Mouse (Mus musculus) intestine, postnatal 0 days (tissue): ENCODE results near the gene Scamp4. TPM values are rescaled to one million over a fixed set of nuclear protein-coding genes. Genes with fewer than 3 reads are reported as not detected.
A peak's percentile ranks its signal among the peaks of the same experiment; 100 is the strongest.

Experiments
- ATAC-seq: fragments of 200-750 bp; cut with Nextera tagmentation; 2 replicates; pipeline ENCODE4 v1.8.0; 2017; ENCODE audit warnings: mild to moderate bottlenecking, moderate TSS enrichment, moderate library complexity
- H3K27ac ChIP-seq: fragments of 300-500 bp; sonication (generic); 2 replicates; pipeline ENCODE4 v1.5.1; 2014; ENCODE audit warnings: mild to moderate bottlenecking, low read depth, low read length, moderate library complexity
- H3K27me3 ChIP-seq: fragments of 300-500 bp; sonication (generic); replicated peaks from 2 replicates; pipeline ENCODE4 v1.6.1; 2014; ENCODE audit warnings: low read length, mixed read lengths; ENCODE audit not compliant: control insufficient read depth, insufficient read depth
- H3K36me3 ChIP-seq: fragments of 300-500 bp; sonication (generic); 2 replicates; pipeline ENCODE4 v1.6.1; 2014; ENCODE audit warnings: mild to moderate bottlenecking, moderate library complexity; ENCODE audit not compliant: control insufficient read depth, insufficient read depth
- H3K4me1 ChIP-seq: fragments of 300-500 bp; sonication (generic); replicated peaks from 2 replicates; pipeline ENCODE4 v1.6.1; 2014; ENCODE audit warnings: antibody characterized with exemption, low read length, mixed read lengths; ENCODE audit not compliant: control insufficient read depth, insufficient read depth
- H3K4me2 ChIP-seq: fragments of 300-500 bp; sonication (generic); replicated peaks from 2 replicates; pipeline ENCODE4 v1.6.1; 2014; ENCODE audit warnings: low read depth, mild to moderate bottlenecking, moderate library complexity
- H3K4me3 ChIP-seq: fragments of 300-500 bp; sonication (generic); 2 replicates; pipeline ENCODE4 v1.5.1; 2014; ENCODE audit warnings: low read depth, low read length
- H3K9ac ChIP-seq: fragments of 300-500 bp; sonication (generic); 2 replicates; pipeline ENCODE4 v1.6.1; 2014; ENCODE audit warnings: mild to moderate bottlenecking, low read depth, low read length
- H3K9me3 ChIP-seq: fragments of 300-500 bp; sonication (generic); 2 replicates; pipeline ENCODE4 v1.6.1; 2016; ENCODE audit warnings: mixed run types; ENCODE audit not compliant: control insufficient read depth
- CTCF ChIP-seq: sonication (generic); IDR thresholded peaks from 2 replicates; pipeline ENCODE4 v1.5.1; 2016; ENCODE audit warnings: low read depth, mild to moderate bottlenecking, control low read depth, antibody characterized with exemption, moderate library complexity
- WGBS: fragments of 180-500 bp; shearing (Covaris S2); extraction: QIAGEN DNeasy Blood & Tissue Kit; methylation state at CpG from one replicate; pipeline ENCODE4 v1.1.7; 2014; 5-methylcytosine and 5-hydroxymethylcytosine counted together
- polyA plus RNA-seq: library from polyadenylated mRNA; unstranded; fragments of >200 nt; fragmentation: Nextera tagmentation; extraction: Ambion mirVana; gene quantifications from 2 replicates; pipeline ENCODE4 v1.2.1, GENCODE M21; 2015

Scamp4 gene
- polyA plus RNA-seq, 1 experiment from 2014 or later: 88.5 TPM

- no peak; the same call in 1 of the 2 replicates for TF ChIP-seq CTCF
- 29% methylated on average over 30 of the region's 30 CpGs for WGBS
- no peak overlapping the region for H3K27ac ChIP-seq
Measured at GRCm38 (mm10) chr10:80570871-80571836, 31.5 kb upstream of the Scamp4 start.

GRCm38 (mm10) chr10:80572477-80572876, 30.2 kb upstream of the Scamp4 start:
- no peak overlapping the region for H3K4me3 ChIP-seq
- no peaks in the 10 kb centered on the region for H3K27me3 ChIP-seq
- H3K36me3 ChIP-seq: peaks cover 8% of the 10 kb centered on the region; the same call in 1 of the 2 replicates
- no peak overlapping the region for H3K9ac ChIP-seq
- 76% methylated on average over 2 of the region's 2 CpGs for WGBS
- no peak for ATAC-seq
- no peak overlapping the region for H3K4me2 ChIP-seq
- no peak for TF ChIP-seq CTCF
- H3K4me1 ChIP-seq: peaks cover 20% of the 10 kb centered on the region; the same call in 1 of the 2 replicates
- no peaks in the 10 kb centered on the region for H3K9me3 ChIP-seq
- no peak overlapping the region for H3K27ac ChIP-seq

More at GRCm38 (mm10) chr10:80570871-80571836, 31.5 kb upstream of the Scamp4 start:
- H3K27me3 ChIP-seq: no peaks in the 10 kb centered on the region
- H3K4me1 ChIP-seq: peaks cover 20% of the 10 kb centered on the region; the same call in 1 of the 2 replicates
- H3K9me3 ChIP-seq: no peaks in the 10 kb centered on the region
- H3K9ac ChIP-seq: peak overlapping the region; percentile 31; the same call in 1 of the 2 replicates
- peaks cover 8% of the 10 kb centered on the region; the same call in 1 of the 2 replicates for H3K36me3 ChIP-seq
- ATAC-seq: peak; percentile 28; the same call in 1 of the 2 replicates
- H3K4me3 ChIP-seq: no peak overlapping the region
- peak overlapping the region; percentile 27; the same call in 1 of the 2 replicates for H3K4me2 ChIP-seq

- Histone ChIP-seq H3K4me3 (no peak overlapping the region), H3K4me2 (no peak overlapping the region), H3K27ac (no peak overlapping the region), H3K27me3 (no peaks in the 10 kb centered on the region), H3K9me3 (no peaks in the 10 kb centered on the region), H3K4me1 (peaks cover 20% of the 10 kb centered on the region; the same call in 1 of the 2 replicates), H3K9ac (no peak overlapping the region), H3K36me3 (no peaks in the 10 kb centered on the region)
- WGBS: 53% methylated on average over 9 of the region's 9 CpGs
- TF ChIP-seq CTCF: no peak
- ATAC-seq: no peak
Measured at GRCm38 (mm10) chr10:80573944-80574343, 28.7 kb upstream of the Scamp4 start.

GRCm38 (mm10) chr10:80574896-80575295, 27.8 kb upstream of the Scamp4 start:
- Histone ChIP-seq H3K4me1 (peaks cover 20% of the 10 kb centered on the region; the same call in 1 of the 2 replicates), H3K27ac (no peak overlapping the region), H3K9ac (no peak overlapping the region), H3K9me3 (no peaks in the 10 kb centered on the region), H3K36me3 (no peaks in the 10 kb centered on the region), H3K27me3 (no peaks in the 10 kb centered on the region), H3K4me2 (no peak overlapping the region), H3K4me3 (no peak overlapping the region)
- no peak for TF ChIP-seq CTCF
- 73% methylated on average over 3 of the region's 3 CpGs for WGBS
- ATAC-seq: no peak

GRCm38 (mm10) chr10:80575925-80576324, 26.7 kb upstream of the Scamp4 start:
- H3K27ac ChIP-seq: no peak overlapping the region
- no peaks in the 10 kb centered on the region for H3K36me3 ChIP-seq
- H3K4me3 ChIP-seq: peak overlapping the region; percentile 75
- peaks cover 14% of the 10 kb centered on the region; the same call in 1 of the 2 replicates for H3K4me1 ChIP-seq
- TF ChIP-seq CTCF: no peak
- peak overlapping the region; percentile 96 for H3K4me2 ChIP-seq
- ATAC-seq: no peak
- H3K27me3 ChIP-seq: no peaks in the 10 kb centered on the region
- H3K9me3 ChIP-seq: no peaks in the 10 kb centered on the region
- 11% methylated on average over 17 of the region's 17 CpGs for WGBS
- peak overlapping the region; percentile 59 for H3K9ac ChIP-seq
